Mouse (Mus musculus) G1E (cell line): ENCODE results near the gene Pprc1. TPM values are rescaled to one million over a fixed set of nuclear protein-coding genes. Genes with fewer than 3 reads are reported as not detected.
A peak's percentile ranks its signal among the peaks of the same experiment; 100 is the strongest.

Experiments used
- ATAC-seq: 2 replicates; pipeline ENCODE4 v1.8.0; 2016; ENCODE audit warnings: mild to moderate bottlenecking; ENCODE audit not compliant: insufficient number of reproducible peaks, poor library complexity, low FRiP score, severe bottlenecking; ENCODE audit errors: extremely low read depth
- DNase-seq: peaks from one replicate; pipeline ENCODE4 v3.0.0; 2012; ENCODE audit warnings: low spot score
- H3K27me3 ChIP-seq: 2 replicates; pipeline ENCODE4 v1.6.1; 2012; ENCODE audit warnings: mild to moderate bottlenecking, low read length, inconsistent platforms; ENCODE audit not compliant: insufficient read depth
- H3K36me3 ChIP-seq: replicated peaks from 2 replicates; pipeline ENCODE3; 2012; ENCODE audit warnings: mild to moderate bottlenecking, inconsistent platforms
- H3K4me1 ChIP-seq: 2 replicates; pipeline ENCODE4 v1.6.1; 2012; ENCODE audit warnings: low read depth, low read length, inconsistent platforms, mixed read lengths; ENCODE audit not compliant: insufficient read depth
- H3K4me3 ChIP-seq: 2 replicates; pipeline ENCODE4 v1.5.1; 2012; ENCODE audit warnings: low read depth, mild to moderate bottlenecking, inconsistent platforms, low read length, moderate library complexity, mixed read lengths
- H3K9me3 ChIP-seq: replicated peaks from 2 replicates; pipeline ENCODE4 v1.6.1; 2012; ENCODE audit warnings: inconsistent platforms
- CTCF ChIP-seq: IDR thresholded peaks from 2 replicates; pipeline ENCODE4 v1.5.1; 2012; ENCODE audit warnings: low read depth, low read length, inconsistent platforms, mixed read lengths
- GATA1 ChIP-seq: IDR thresholded peaks from 2 replicates; pipeline ENCODE4 v1.6.1; 2012; ENCODE audit warnings: borderline replicate concordance, low read length, inconsistent platforms, mixed read lengths
- GATA2 ChIP-seq: IDR thresholded peaks from 2 replicates; pipeline ENCODE4 v1.6.1; 2012; ENCODE audit warnings: low read depth, low read length, inconsistent platforms, borderline replicate concordance
- POLR2AphosphoS5 ChIP-seq: IDR thresholded peaks from 2 replicates; pipeline ENCODE4 v1.6.1; 2012; ENCODE audit warnings: low read depth, low read length, inconsistent platforms; ENCODE audit not compliant: insufficient replicate concordance
- TAL1 ChIP-seq: conservative IDR thresholded peaks from 2 replicates; pipeline ENCODE4 v1.6.1; 2012; ENCODE audit warnings: low read depth, low read length, inconsistent platforms, mixed read lengths
- polyA plus RNA-seq: library from polyadenylated mRNA; stranded (reverse); fragments of >175 nt; gene quantifications from 2 replicates; pipeline ENCODE4 v1.2.3, GENCODE M21; 2012
- total RNA-seq, 2 experiments: library from RNA; stranded (forward) in 1 of 2; stranded (reverse) in 1 of 2; fragments of 200-1000 nt in 1 of 2; fragments of >200 nt in 1 of 2; fragmentation: Nextera tagmentation in 1 of 2; gene quantifications; 2 replicates each; pipeline ENCODE4 v1.2.3; 2014 to 2017

Pprc1 gene
- total RNA-seq (2014; fragmentation: Nextera tagmentation) (72.0 and 132 TPM in 2 replicates), total RNA-seq (2017) (9.8 and 11.8 TPM in 2 replicates), polyA plus RNA-seq (54.8 and 73.3 TPM in 2 replicates)

GRCm38 (mm10) chr19:46044271-46044992, at the start of gene Pprc1:
Gene Pprc1 (plus strand): TSS chr19:46044886.
- ATAC-seq (no peak), DNase-seq (peak; percentile 69)
- H3K4me1 ChIP-seq: peaks cover 71% of the 10 kb centered on the region

GRCm38 (mm10) chr19:45997365-45997764, 47.3 kb upstream of the Pprc1 start:
- Histone ChIP-seq H3K4me1 (peaks cover 21% of the 10 kb centered on the region), H3K4me3 (peak overlapping the region; percentile 80), H3K27me3 (no peaks in the 10 kb centered on the region), H3K36me3 (peaks cover 6% of the 10 kb centered on the region), H3K9me3 (peaks cover 4% of the 10 kb centered on the region; the same call in 1 of the 2 replicates)
- ATAC-seq (no peak), DNase-seq (no peak)
- no peak for TF ChIP-seq GATA2
- no peak for TF ChIP-seq TAL1
- no peak for TF ChIP-seq GATA1
- TF ChIP-seq POLR2AphosphoS5: no peak
- no peak for TF ChIP-seq CTCF

More at GRCm38 (mm10) chr19:46044271-46044992, at the start of gene Pprc1:
- Histone ChIP-seq H3K27me3 (no peaks in the 10 kb centered on the region; the same call in 1 of the 2 replicates), H3K36me3 (peaks cover 29% of the 10 kb centered on the region), H3K4me3 (peak within 1 kb of the TSS; percentile 96), H3K9me3 (no peaks in the 10 kb centered on the region)
- no peak for TF ChIP-seq POLR2AphosphoS5
- no peak for TF ChIP-seq TAL1
- TF ChIP-seq GATA2: no peak
- TF ChIP-seq GATA1: no peak

- peak within 1 kb of the TSS; percentile 80 for H3K4me3 ChIP-seq
- no peaks in the 10 kb centered on the region for H3K27me3 ChIP-seq
- DNase-seq (peak; percentile 91), ATAC-seq (peak; percentile 67)
- H3K36me3 ChIP-seq: peaks cover 6% of the 10 kb centered on the region
- H3K4me1 ChIP-seq: peaks cover 26% of the 10 kb centered on the region
- TF ChIP-seq GATA1: no peak
- TF ChIP-seq TAL1: no peak
- TF ChIP-seq GATA2: no peak
- TF ChIP-seq CTCF: no peak
- no peak for TF ChIP-seq POLR2AphosphoS5
- H3K9me3 ChIP-seq: peaks cover 4% of the 10 kb centered on the region; the same call in 1 of the 2 replicates
These were observed 46.6 kb upstream of the Pprc1 start, which contains the start of gene Armh3 for GRCm38 (mm10) chr19:45997785-45998693. Gene Armh3 (minus strand): TSS chr19:45998488.

- TF ChIP-seq GATA1 (no peak), TAL1 (no peak), POLR2AphosphoS5 (no peak), GATA2 (no peak), CTCF (no peak)
- Histone ChIP-seq H3K36me3 (peaks cover 6% of the 10 kb centered on the region), H3K4me3 (peak overlapping the region; percentile 80), H3K9me3 (peaks cover 4% of the 10 kb centered on the region; the same call in 1 of the 2 replicates), H3K4me1 (peaks cover 29% of the 10 kb centered on the region), H3K27me3 (no peaks in the 10 kb centered on the region)
- ATAC-seq (no peak), DNase-seq (no peak)
These were observed 45.9 kb upstream of the Pprc1 start for GRCm38 (mm10) chr19:45998694-45999217.

- ATAC-seq (no peak), DNase-seq (no peak)
- Histone ChIP-seq H3K9me3 (0 out of 2 replicates have a peak, but pooled peaks cover 2% of the 10 kb centered on the region), H3K4me3 (no peak overlapping the region), H3K27me3 (no peaks in the 10 kb centered on the region), H3K4me1 (peaks cover 36% of the 10 kb centered on the region), H3K36me3 (peaks cover 11% of the 10 kb centered on the region)
- TF ChIP-seq TAL1 (no peak), POLR2AphosphoS5 (no peak), CTCF (no peak), GATA2 (no peak), GATA1 (no peak)
These were observed 45.3 kb upstream of the Pprc1 start for GRCm38 (mm10) chr19:45999378-45999777.

GRCm38 (mm10) chr19:46002279-46002678, 42.4 kb upstream of the Pprc1 start:
- no peak for ATAC-seq
- DNase-seq: no peak
- H3K27me3 ChIP-seq: no peaks in the 10 kb centered on the region
- H3K36me3 ChIP-seq: peaks cover 33% of the 10 kb centered on the region
- no peak for TF ChIP-seq POLR2AphosphoS5
- TF ChIP-seq GATA1: no peak
- no peak for TF ChIP-seq CTCF
- TF ChIP-seq GATA2: no peak
- no peak for TF ChIP-seq TAL1
- H3K4me1 ChIP-seq: peaks cover 50% of the 10 kb centered on the region
- no peak overlapping the region for H3K4me3 ChIP-seq
- no peaks in the 10 kb centered on the region for H3K9me3 ChIP-seq
